Mouse (Mus musculus) hindbrain, postnatal 0 days (tissue): Measurements from ENCODE around the gene Ang6. TPM values are rescaled to one million over a fixed set of nuclear protein-coding genes. Genes with fewer than 3 reads are reported as not detected.
A peak's percentile ranks its signal among the peaks of the same experiment; 100 is the strongest.
"Not testable (repeated sequence)": the region's sequence is repeated elsewhere in the genome, so short reads cannot be mapped to it uniquely, and the experiment has no call there.

Experiments
- ATAC-seq: fragments of 200-750 bp; cut with Nextera tagmentation; 2 replicates; pipeline ENCODE4 v1.8.0; 2017; ENCODE audit warnings: mild to moderate bottlenecking, moderate TSS enrichment, moderate library complexity
- DNase-seq: peaks from one replicate; pipeline ENCODE4 v3.0.0-alpha.2; 2015; ENCODE audit warnings: low spot score
- H3K27ac ChIP-seq: fragments of 300-500 bp; sonication (generic); 2 replicates; pipeline ENCODE4 v1.5.1; 2014; ENCODE audit warnings: mild to moderate bottlenecking
- H3K27me3 ChIP-seq: fragments of 300-500 bp; sonication (generic); 2 replicates; pipeline ENCODE4 v1.6.1; 2014; ENCODE audit warnings: low read length, mixed read lengths; ENCODE audit not compliant: insufficient read depth
- H3K36me3 ChIP-seq: fragments of 300-500 bp; sonication (generic); 2 replicates; pipeline ENCODE4 v1.6.1; 2014; ENCODE audit warnings: low read length, mixed read lengths; ENCODE audit not compliant: insufficient read depth
- H3K4me1 ChIP-seq: fragments of 300-500 bp; sonication (generic); 2 replicates; pipeline ENCODE4 v1.6.1; 2014; ENCODE audit warnings: antibody characterized with exemption, low read length, mixed read lengths; ENCODE audit not compliant: insufficient read depth
- H3K4me2 ChIP-seq: fragments of 300-500 bp; sonication (generic); 2 replicates; pipeline ENCODE4 v1.6.1; 2014; ENCODE audit warnings: low read depth, mild to moderate bottlenecking, low read length, moderate library complexity, mixed read lengths
- H3K4me3 ChIP-seq: fragments of 300-500 bp; sonication (generic); 2 replicates; pipeline ENCODE4 v1.5.1; 2014; ENCODE audit warnings: low read length
- H3K9ac ChIP-seq: fragments of 300-500 bp; sonication (generic); replicated peaks from 2 replicates; pipeline ENCODE4 v1.6.1; 2014; ENCODE audit warnings: mild to moderate bottlenecking, low read length, moderate library complexity, mixed read lengths
- H3K9me3 ChIP-seq: fragments of 300-500 bp; sonication (generic); 2 replicates; pipeline ENCODE4 v1.6.1; 2016; ENCODE audit warnings: low read length, mixed read lengths
- CTCF ChIP-seq: IDR thresholded peaks from 2 replicates; pipeline ENCODE4 v1.5.1; 2016; ENCODE audit warnings: antibody characterized with exemption, control low read depth, low read depth
- WGBS: fragments of 180-500 bp; shearing (Covaris S2); extraction: QIAGEN DNeasy Blood & Tissue Kit; methylation state at CpG from one replicate; pipeline ENCODE4 v1.1.7; 2014; 5-methylcytosine and 5-hydroxymethylcytosine counted together
- polyA plus RNA-seq: library from polyadenylated mRNA; unstranded; fragments of >200 nt; fragmentation: Nextera tagmentation; extraction: Ambion mirVana; gene quantifications from 2 replicates; pipeline ENCODE4 v1.2.1, GENCODE M21; 2015
- total RNA-seq: library from RNA; depleted of rRNA; stranded (reverse); fragments of >200 nt; gene quantifications from 2 replicates; pipeline ENCODE4 v1.2.3, GENCODE M21; 2014; rRNA removed

The Ang6 gene
- total and polyA plus RNA-seq, 2 experiments from 2014 or later, result not detected

DNA sequence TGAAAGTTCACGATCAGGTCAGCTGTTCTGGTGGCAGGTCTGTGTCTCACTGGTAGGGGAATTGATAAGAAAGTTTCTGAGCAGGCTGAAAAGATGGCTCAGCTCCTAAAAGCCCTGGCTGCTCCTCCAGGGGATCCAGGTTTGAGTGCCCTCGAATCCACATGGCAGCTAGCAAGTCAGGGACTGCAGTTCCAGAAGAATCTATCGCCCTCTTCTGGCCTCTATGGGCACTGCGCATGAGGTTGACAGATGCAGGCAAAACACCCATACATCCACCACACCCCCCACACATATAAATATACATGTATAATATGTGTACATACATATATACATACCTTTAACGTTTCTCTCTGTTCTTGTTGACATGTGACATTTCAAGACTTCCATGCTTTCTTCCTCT, 14.7 kb downstream of the Ang6 start:
- H3K27ac ChIP-seq, H3K4me1 ChIP-seq, H3K36me3 ChIP-seq, H3K9ac ChIP-seq, H3K27me3 ChIP-seq, H3K4me2 ChIP-seq, H3K9me3 ChIP-seq, H3K4me3 ChIP-seq: not testable (repeated sequence)
- ATAC-seq, result peak; percentile 38; the same call in 1 of the 2 replicates
- 16% methylated on average over 5 of the region's 5 CpGs for WGBS
- TF ChIP-seq CTCF, result peak; percentile 72
- peak; percentile 66 for DNase-seq

DNA sequence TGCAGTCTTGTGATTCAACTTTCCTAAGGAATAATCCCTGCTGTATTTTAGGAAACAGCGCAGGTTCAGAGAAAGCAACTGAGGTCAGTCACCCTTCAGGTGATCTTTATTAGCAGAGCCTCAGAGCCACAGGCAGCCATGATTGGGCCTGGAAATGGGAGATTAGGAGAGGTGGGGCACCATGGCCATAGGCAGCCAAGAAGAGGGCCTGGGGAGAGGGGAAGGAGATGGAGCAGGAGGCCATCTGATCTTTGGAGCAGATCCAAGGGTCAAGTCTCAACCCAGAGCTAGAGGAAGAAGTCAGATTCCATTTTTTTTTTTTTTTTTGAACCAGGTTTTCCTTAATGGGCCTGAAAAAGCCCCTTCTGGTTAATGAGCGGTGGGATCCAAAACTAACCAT, 15.9 kb downstream of the Ang6 start:
- no peak for DNase-seq
- no peak for ATAC-seq
- Histone ChIP-seq H3K9ac (no peak overlapping the region), H3K36me3 (no peaks in the 10 kb centered on the region), H3K4me1 (no peaks in the 10 kb centered on the region), H3K27ac (no peak overlapping the region), H3K4me2 (no peak overlapping the region), H3K4me3 (no peak overlapping the region), H3K9me3 (no peaks in the 10 kb centered on the region), H3K27me3 (no peaks in the 10 kb centered on the region)
- no peak for TF ChIP-seq CTCF
- WGBS, result 90% methylated on average over 2 of the region's 2 CpGs

DNA sequence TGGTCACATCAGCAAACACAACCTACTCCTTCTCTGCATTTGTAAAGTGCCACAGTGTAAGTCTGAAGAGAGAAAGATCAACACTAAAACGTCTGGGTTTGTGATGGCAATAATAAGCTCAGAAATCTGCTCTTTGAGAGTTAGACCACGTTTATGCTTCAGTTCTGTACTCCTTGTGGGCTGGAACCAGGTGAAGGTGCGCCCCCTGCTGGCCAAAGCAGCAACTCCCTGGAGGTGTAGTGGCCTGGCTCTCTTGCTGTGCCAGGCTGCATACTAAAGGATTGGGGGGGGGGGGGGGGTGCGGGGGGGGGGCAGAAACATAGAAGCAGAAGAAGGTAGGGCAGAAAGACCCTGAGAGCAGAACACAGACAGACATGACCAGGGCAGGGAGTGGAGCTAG, 18.2 kb downstream of the Ang6 start:
- DNase-seq, result peak; percentile 68
- Histone ChIP-seq H3K27ac (no peak overlapping the region), H3K9ac (no peak overlapping the region), H3K4me2 (no peak overlapping the region), H3K27me3 (no peaks in the 10 kb centered on the region), H3K4me3 (no peak overlapping the region), H3K4me1 (no peaks in the 10 kb centered on the region), H3K36me3 (no peaks in the 10 kb centered on the region), H3K9me3 (no peaks in the 10 kb centered on the region)
- TF ChIP-seq CTCF, result peak; percentile 71
- ATAC-seq, result peak; percentile 82
- 0% methylated on average over 4 of the region's 4 CpGs for WGBS

DNA sequence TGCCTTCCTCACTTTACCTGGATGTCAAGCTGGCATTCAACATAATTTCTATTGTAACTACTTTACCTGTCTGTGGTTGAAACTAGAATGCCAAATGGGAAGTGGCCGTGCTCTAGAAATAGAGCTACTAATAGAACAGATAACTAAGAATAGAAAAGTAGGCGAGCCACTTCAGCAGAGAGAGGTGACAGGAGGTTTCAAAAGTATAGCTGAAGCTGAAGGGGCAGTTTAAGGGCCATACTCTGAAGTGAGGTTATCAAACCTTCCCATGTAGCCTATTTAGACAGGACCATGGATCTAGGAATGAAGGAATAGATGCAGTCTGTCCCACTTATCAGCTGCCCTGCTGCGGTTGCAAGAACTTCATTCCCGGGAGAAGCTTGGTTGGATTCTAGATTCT, 18.6 kb downstream of the Ang6 start:
- Histone ChIP-seq H3K9ac (no peak overlapping the region), H3K27ac (no peak overlapping the region), H3K4me2 (no peak overlapping the region), H3K27me3 (no peaks in the 10 kb centered on the region), H3K9me3 (no peaks in the 10 kb centered on the region), H3K36me3 (no peaks in the 10 kb centered on the region), H3K4me1 (no peaks in the 10 kb centered on the region), H3K4me3 (no peak overlapping the region)
- ATAC-seq (no peak), DNase-seq (no peak)
- 69% methylated on average over 4 of the region's 4 CpGs for WGBS
- TF ChIP-seq CTCF, result no peak

DNA sequence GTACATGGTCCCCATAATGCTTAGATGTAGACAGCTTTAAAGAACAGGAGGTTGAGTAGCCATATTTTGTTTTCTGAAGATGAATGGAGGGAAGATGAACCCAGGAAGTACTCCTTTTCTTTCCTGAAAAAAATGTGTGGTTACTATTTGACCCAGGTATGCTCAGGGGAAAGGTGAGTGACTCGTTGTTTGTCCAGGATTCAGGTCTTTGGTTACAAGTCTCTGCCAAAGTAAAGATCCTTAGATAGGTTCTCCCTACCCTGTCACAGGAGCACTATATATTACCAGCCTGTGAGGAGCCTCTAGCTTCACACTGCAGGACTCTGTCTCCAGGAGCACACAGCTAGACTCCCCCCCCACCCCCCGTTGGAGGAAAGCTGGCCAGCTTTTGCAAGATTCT, 45.3 kb downstream of the Ang6 start, which contains the start of gene Ang5:
Ang5 (plus strand) TSS at position 301 of the 400 bp plus-strand sequence.
- no CpG with 5 or more reads among the region's 2 CpGs for WGBS
- not testable (repeated sequence) for H3K4me1 ChIP-seq, H3K9ac ChIP-seq, H3K36me3 ChIP-seq, H3K27ac ChIP-seq, ATAC-seq, H3K27me3 ChIP-seq, H3K4me2 ChIP-seq, H3K4me3 ChIP-seq, DNase-seq, H3K9me3 ChIP-seq

DNA sequence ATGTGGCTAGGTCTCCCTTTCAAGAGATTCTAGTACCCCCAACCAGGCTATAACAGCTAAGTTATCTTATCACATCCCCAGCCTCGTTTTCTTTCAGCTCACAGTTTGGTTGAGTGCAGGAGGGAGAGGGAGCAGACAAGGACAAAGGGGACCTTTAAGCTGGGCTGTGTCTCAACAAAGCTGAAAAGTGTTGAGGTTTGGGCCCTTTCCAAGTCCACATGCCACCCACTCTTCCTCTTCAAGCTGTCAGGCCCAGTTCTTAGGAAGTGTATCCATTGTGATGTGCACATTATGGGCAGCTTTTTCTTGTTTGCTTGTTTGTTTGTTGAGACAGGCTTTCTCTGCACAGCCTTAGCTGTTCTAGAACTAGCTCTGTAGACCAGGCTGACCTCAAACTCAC, 47.0 kb downstream of the Ang6 start:
- not testable (repeated sequence) for ATAC-seq, H3K4me2 ChIP-seq, H3K9me3 ChIP-seq, H3K4me3 ChIP-seq, DNase-seq, H3K27me3 ChIP-seq, H3K4me1 ChIP-seq, H3K9ac ChIP-seq, H3K36me3 ChIP-seq, H3K27ac ChIP-seq
- no CpG with 5 or more reads among the region's 1 CpGs for WGBS

DNA sequence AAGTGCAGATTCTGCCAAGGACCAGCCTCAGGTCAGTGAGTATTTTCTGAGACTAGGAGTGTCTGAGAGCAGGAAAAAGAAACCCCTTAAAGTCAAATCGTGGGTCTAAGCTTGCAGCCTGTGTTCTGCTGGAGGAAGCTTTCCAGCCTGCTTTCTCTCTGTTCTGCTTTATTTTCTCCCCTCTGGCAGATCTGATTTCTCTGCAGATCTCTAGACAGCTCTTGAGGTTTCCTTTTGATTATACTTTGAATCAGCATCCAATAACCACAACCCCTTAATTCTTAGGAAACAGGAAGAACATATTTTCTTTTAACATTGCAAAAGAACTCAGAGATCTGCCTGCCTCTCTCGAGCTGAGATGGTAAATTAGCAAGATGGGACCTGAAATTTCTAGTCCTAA, 48.7 kb downstream of the Ang6 start:
- H3K4me3 ChIP-seq, ATAC-seq, H3K4me2 ChIP-seq, H3K27me3 ChIP-seq, H3K36me3 ChIP-seq, H3K9me3 ChIP-seq, H3K4me1 ChIP-seq, H3K27ac ChIP-seq, DNase-seq, H3K9ac ChIP-seq: not testable (repeated sequence)
- WGBS, result 64% methylated on average over 2 of the region's 2 CpGs

Other genes with a start within 250 kb of the Ang6 start
- not detected in 2 replicates for gene Gm8180, start 217.5 kb downstream of the Ang6 start, total RNA-seq
- not detected in 2 replicates for gene Gm8180, start 217.5 kb downstream of the Ang6 start, polyA plus RNA-seq
- not detected in 2 replicates for gene Ear1, start 126.8 kb downstream of the Ang6 start, total RNA-seq
- gene Ear1, start 126.8 kb downstream of the Ang6 start, polyA plus RNA-seq, result not detected in 2 replicates
- not detected in 2 replicates for gene Ear10, start 78.7 kb downstream of the Ang6 start, total RNA-seq
- gene Ear10, start 78.7 kb downstream of the Ang6 start, polyA plus RNA-seq, result not detected in 2 replicates
- 1.2 and 1.3 TPM in 2 replicates for gene Gm8113, start 76.9 kb downstream of the Ang6 start, total RNA-seq
- 2.6 and 2.9 TPM in 2 replicates for gene Gm8113, start 76.9 kb downstream of the Ang6 start, polyA plus RNA-seq
- gene Ang5, start 45.2 kb downstream of the Ang6 start, total RNA-seq, result not detected in 2 replicates
- gene Ang5, start 45.2 kb downstream of the Ang6 start, polyA plus RNA-seq, result not detected in 2 replicates
- gene Ear2, start 100.4 kb upstream of the Ang6 start, total RNA-seq, result not detected in 2 replicates
- gene Ear2, start 100.4 kb upstream of the Ang6 start, polyA plus RNA-seq, result not detected in 2 replicates
- not detected in 2 replicates for gene Gm3327, start 121.6 kb upstream of the Ang6 start, total RNA-seq
- gene Gm3327, start 121.6 kb upstream of the Ang6 start, polyA plus RNA-seq, result not detected in 2 replicates
- gene Gm8212, start 195.4 kb upstream of the Ang6 start, total RNA-seq, result not detected in 2 replicates
- gene Gm8212, start 195.4 kb upstream of the Ang6 start, polyA plus RNA-seq, result not detected in 2 replicates
- gene 4930503E14Rik, start 211.0 kb upstream of the Ang6 start, total RNA-seq, result not detected in 2 replicates
- not detected in 2 replicates for gene 4930503E14Rik, start 211.0 kb upstream of the Ang6 start, polyA plus RNA-seq